Mouse (Mus musculus) kidney, embryonic 15.5 days (tissue): ENCODE measurements around the gene Med13. TPM values are rescaled to one million over a fixed set of nuclear protein-coding genes. Genes with fewer than 3 reads are reported as not detected.

Experiments
- ATAC-seq: fragments of 200-750 bp; cut with Nextera tagmentation; replicated peaks from 2 replicates; pipeline ENCODE4 v1.8.0; 2017; ENCODE audit warnings: moderate TSS enrichment; ENCODE audit not compliant: low FRiP score
- H3K27ac ChIP-seq: fragments of 300-500 bp; sonication (generic); 2 replicates; pipeline ENCODE4 v1.5.1; 2015; ENCODE audit warnings: mild to moderate bottlenecking, inconsistent platforms
- H3K27me3 ChIP-seq: fragments of 300-500 bp; sonication (generic); 2 replicates; pipeline ENCODE4 v1.6.1; 2015; ENCODE audit warnings: inconsistent platforms
- H3K36me3 ChIP-seq: fragments of 300-500 bp; sonication (generic); 2 replicates; pipeline ENCODE4 v1.6.1; 2015; ENCODE audit warnings: inconsistent platforms
- H3K4me1 ChIP-seq: fragments of 300-500 bp; sonication (generic); 2 replicates; pipeline ENCODE4 v1.6.1; 2015; ENCODE audit warnings: inconsistent platforms
- H3K4me2 ChIP-seq: fragments of 300-500 bp; sonication (generic); 2 replicates; pipeline ENCODE4 v1.6.1; 2015; ENCODE audit warnings: moderate library complexity, mild to moderate bottlenecking, inconsistent platforms
- H3K4me3 ChIP-seq: fragments of 300-500 bp; sonication (generic); replicated peaks from 2 replicates; pipeline ENCODE4 v1.5.1; 2015; ENCODE audit warnings: mild to moderate bottlenecking, inconsistent platforms
- H3K9ac ChIP-seq: fragments of 300-500 bp; sonication (generic); 2 replicates; pipeline ENCODE4 v1.6.1; 2015; ENCODE audit warnings: mild to moderate bottlenecking, inconsistent platforms
- H3K9me3 ChIP-seq: fragments of 300-500 bp; sonication (generic); replicated peaks from 2 replicates; pipeline ENCODE4 v1.6.1; 2016; ENCODE audit warnings: inconsistent platforms
- WGBS: fragments of 180-500 bp; shearing (Covaris S2); methylation state at CpG from one replicate; pipeline ENCODE4 v1.1.7; 2015; ENCODE audit warnings: mixed read lengths; 5-methylcytosine and 5-hydroxymethylcytosine counted together
- polyA plus RNA-seq: library from polyadenylated mRNA; unstranded; fragments of >200 nt; fragmentation: Nextera tagmentation; extraction: Ambion mirVana; gene quantifications from 2 replicates; pipeline ENCODE4 v1.2.1, GENCODE M21; 2015

The Med13 gene
- polyA plus RNA-seq, 1 experiment from 2014 or later, result 8.5 TPM

DNA sequence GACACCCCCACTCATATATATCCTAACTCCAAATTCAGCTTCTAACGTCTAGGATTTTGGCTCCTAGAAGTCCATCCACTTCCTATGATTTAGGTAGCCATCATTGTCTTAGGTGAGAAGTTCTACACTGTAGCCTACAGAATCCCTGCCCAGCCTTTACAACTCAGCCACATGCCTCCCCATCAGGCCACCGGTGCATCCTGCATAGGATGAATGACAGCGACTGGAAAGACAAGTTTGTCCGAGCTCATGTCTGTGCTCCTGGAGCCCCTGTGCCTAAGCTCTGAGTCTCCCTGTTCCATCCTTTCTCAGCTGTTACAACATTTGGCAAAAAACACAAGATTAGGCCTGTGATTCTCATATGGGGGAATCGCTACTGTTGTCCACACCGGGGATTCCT lies 17.7 kb upstream of the Med13 start:
- no peak for ATAC-seq
- Histone ChIP-seq H3K4me3 (no peak overlapping the region), H3K27ac (no peak overlapping the region), H3K27me3 (no peaks in the 10 kb centered on the region), H3K4me2 (no peak overlapping the region), H3K9ac (no peak overlapping the region), H3K4me1 (0 out of 2 replicates have a peak, but pooled peaks cover 3% of the 10 kb centered on the region), H3K9me3 (no peaks in the 10 kb centered on the region), H3K36me3 (no peaks in the 10 kb centered on the region)
- WGBS, result 87% methylated on average over 6 of the region's 6 CpGs

DNA sequence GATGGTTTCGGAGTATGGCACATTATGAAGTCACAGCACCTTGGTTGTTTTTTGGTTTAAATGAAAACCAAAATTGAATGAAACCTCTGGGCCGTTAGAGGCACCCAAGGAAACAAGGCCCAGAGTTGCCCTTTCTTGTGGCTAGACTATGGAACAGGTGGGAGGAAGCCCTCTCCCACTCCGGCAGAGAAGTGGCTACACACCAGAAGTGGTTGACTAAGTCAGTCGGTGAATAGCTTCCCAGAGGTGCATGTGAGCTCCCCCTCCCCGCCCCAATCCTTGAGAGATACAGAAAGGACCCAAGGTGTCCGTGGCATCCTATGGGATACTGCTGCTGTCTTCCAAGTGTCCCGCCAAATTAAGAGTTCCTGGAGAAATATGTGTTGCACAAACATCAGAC lies 13.9 kb upstream of the Med13 start:
- Histone ChIP-seq H3K27ac (no peak overlapping the region), H3K4me1 (peaks cover 5% of the 10 kb centered on the region; the same call in 1 of the 2 replicates), H3K9ac (no peak overlapping the region), H3K4me2 (no peak overlapping the region), H3K36me3 (no peaks in the 10 kb centered on the region), H3K9me3 (no peaks in the 10 kb centered on the region), H3K4me3 (no peak overlapping the region), H3K27me3 (no peaks in the 10 kb centered on the region)
- ATAC-seq, result no peak
- 78% methylated on average over 7 of the region's 7 CpGs for WGBS

DNA sequence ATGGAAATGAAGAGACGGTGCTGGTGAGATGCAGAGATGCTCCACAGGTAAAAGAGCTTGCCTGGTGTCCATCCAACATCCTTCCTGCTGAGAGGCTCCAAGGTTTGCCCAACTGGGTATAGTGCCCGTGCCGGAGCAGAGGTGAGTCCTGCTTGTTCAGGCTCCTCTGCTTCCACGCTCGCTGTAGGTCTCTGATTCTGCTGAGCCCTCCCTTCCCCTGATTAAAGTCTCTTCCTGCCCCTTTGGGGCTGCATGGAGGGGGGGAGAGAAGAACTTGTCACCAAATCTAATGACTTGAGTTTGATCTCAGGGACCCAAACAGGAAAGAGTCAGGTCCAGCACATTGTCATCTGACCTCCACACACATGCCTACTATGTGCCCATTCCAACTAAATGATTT lies 12.5 kb upstream of the Med13 start:
- 89% methylated on average over 5 of the region's 5 CpGs for WGBS
- Histone ChIP-seq H3K4me1 (peaks cover 2% of the 10 kb centered on the region; the same call in 1 of the 2 replicates), H3K4me2 (no peak overlapping the region), H3K27ac (no peak overlapping the region), H3K9me3 (no peaks in the 10 kb centered on the region), H3K9ac (no peak overlapping the region), H3K36me3 (no peaks in the 10 kb centered on the region), H3K4me3 (no peak overlapping the region), H3K27me3 (no peaks in the 10 kb centered on the region)
- ATAC-seq, result no peak

GRCm38 (mm10) chr11:86369003-86369402 lies 11.6 kb upstream of the Med13 start:
- ATAC-seq, result no peak
- no peaks in the 10 kb centered on the region for H3K36me3 ChIP-seq
- H3K27ac ChIP-seq, result no peak overlapping the region
- no peak overlapping the region for H3K4me2 ChIP-seq
- H3K9ac ChIP-seq, result no peak overlapping the region
- H3K4me1 ChIP-seq, result peaks cover 2% of the 10 kb centered on the region; the same call in 1 of the 2 replicates
- no peaks in the 10 kb centered on the region for H3K27me3 ChIP-seq
- no peak overlapping the region for H3K4me3 ChIP-seq
- 22% methylated on average over 5 of the region's 5 CpGs for WGBS
- no peaks in the 10 kb centered on the region for H3K9me3 ChIP-seq

GRCm38 (mm10) chr11:86364709-86365452 lies 7.5 kb upstream of the Med13 start:
- WGBS, result 74% methylated on average over 5 of the region's 5 CpGs

GRCm38 (mm10) chr11:86357984-86358528 lies 654 bp upstream of the Med13 start:
- peak; percentile 97 for ATAC-seq
- WGBS, result under 1% methylated on average over 45 of the region's 45 CpGs
- Histone ChIP-seq H3K27ac (peak overlapping the region; percentile 98), H3K36me3 (peaks cover 17% of the 10 kb centered on the region), H3K9ac (peak overlapping the region; percentile 97), H3K27me3 (no peaks in the 10 kb centered on the region), H3K4me2 (peak overlapping the region; percentile 65), H3K4me1 (peaks cover 19% of the 10 kb centered on the region), H3K4me3 (peak overlapping the region; percentile 91), H3K9me3 (no peaks in the 10 kb centered on the region)

More at GRCm38 (mm10) chr11:86364709-86365452, 7.5 kb upstream of the Med13 start:
- H3K4me1 ChIP-seq, result peaks cover 2% of the 10 kb centered on the region; the same call in 1 of the 2 replicates
- no peaks in the 10 kb centered on the region for H3K9me3 ChIP-seq
- H3K27me3 ChIP-seq, result no peaks in the 10 kb centered on the region
- H3K4me2 ChIP-seq, result no peak overlapping the region
- no peak overlapping the region for H3K9ac ChIP-seq
- ATAC-seq, result no peak
- H3K36me3 ChIP-seq, result no peaks in the 10 kb centered on the region
- H3K4me3 ChIP-seq, result no peak overlapping the region
- no peak overlapping the region for H3K27ac ChIP-seq

DNA sequence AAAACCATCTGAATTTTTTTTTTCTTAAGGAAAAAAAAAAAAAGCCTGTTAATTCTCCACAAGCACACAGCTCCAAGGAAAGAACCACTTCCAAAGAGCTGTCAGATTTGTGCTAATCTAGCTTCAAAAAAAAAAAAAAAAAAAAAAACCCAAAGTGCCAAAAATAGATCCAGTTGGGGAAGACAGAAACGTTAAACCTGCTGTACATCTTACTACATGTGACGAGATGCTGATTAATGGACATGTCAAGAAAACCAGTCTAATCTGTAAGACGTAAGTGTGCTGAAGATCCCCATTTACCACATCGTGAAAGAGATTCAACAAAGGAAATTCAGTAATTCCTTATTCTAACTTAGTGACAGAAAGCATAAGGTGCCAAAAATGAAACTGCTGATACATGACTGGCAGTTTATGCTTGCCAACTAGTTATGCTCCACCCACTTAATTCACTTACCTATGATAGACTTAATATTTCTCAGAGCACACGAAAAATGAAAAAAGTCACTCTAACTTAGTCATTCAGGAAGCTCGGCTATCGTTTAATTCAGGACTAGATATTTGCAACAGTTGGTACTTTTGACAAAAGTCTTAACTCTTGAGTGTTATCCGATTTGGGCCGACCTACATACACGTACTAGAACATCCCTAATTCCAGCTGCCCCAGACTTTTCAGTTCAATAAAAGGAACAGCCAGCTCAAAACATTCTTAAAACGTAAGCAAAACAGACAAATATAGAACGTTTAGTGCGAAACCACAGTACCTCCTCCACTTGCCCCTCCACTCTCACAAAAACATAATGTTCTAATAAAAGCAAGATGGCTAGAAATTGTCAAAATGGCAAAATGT lies 1.2 kb downstream of the Med13 start:
- Histone ChIP-seq H3K27ac (peak overlapping the region; percentile 98), H3K4me2 (peak overlapping the region; percentile 65), H3K27me3 (no peaks in the 10 kb centered on the region), H3K4me1 (peaks cover 25% of the 10 kb centered on the region), H3K9ac (peak overlapping the region; percentile 97), H3K9me3 (no peaks in the 10 kb centered on the region), H3K4me3 (peak overlapping the region; percentile 91), H3K36me3 (peaks cover 21% of the 10 kb centered on the region)
- 7% methylated on average over 13 of the region's 13 CpGs for WGBS
- no peak for ATAC-seq

GRCm38 (mm10) chr11:86353586-86353985 lies 3.8 kb downstream of the Med13 start:
- Histone ChIP-seq H3K36me3 (peaks cover 21% of the 10 kb centered on the region), H3K27ac (no peak overlapping the region), H3K9me3 (no peaks in the 10 kb centered on the region), H3K27me3 (no peaks in the 10 kb centered on the region), H3K4me3 (no peak overlapping the region), H3K4me1 (peaks cover 25% of the 10 kb centered on the region), H3K4me2 (no peak overlapping the region), H3K9ac (no peak overlapping the region)
- ATAC-seq, result no peak
- WGBS, result 83% methylated on average over 3 of the region's 3 CpGs

DNA sequence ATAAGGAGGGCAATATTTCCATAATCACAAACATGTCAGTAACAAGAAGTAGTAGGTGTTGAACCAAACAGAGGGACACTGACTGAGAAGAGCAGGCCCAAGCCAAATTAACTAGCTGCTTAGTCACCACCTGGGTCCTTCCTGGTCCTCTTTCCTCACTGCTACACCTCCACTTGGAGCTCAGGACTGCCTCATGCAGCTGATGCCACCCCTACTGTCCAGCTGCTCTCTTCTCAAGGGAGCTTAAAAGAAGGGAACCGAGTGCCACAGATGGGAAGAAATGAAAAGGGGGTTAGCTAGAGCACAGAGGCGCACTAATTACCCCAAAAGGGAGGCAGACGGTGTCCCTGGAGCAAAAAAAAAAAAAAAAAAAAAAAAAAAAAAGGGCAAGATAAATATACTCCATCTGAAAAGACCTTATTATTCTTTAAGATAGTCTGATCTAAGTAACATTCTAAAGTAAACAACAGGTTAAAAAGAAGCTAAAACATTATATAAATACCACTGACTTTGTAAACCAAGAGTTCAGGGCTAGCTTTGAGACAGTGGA lies 5.6 kb downstream of the Med13 start:
- Histone ChIP-seq H3K4me3 (no peak overlapping the region), H3K27me3 (no peaks in the 10 kb centered on the region), H3K9ac (no peak overlapping the region), H3K9me3 (no peaks in the 10 kb centered on the region), H3K27ac (no peak overlapping the region), H3K4me2 (no peak overlapping the region), H3K36me3 (peaks cover 21% of the 10 kb centered on the region), H3K4me1 (peaks cover 31% of the 10 kb centered on the region)
- ATAC-seq, result no peak
- 60% methylated on average over 3 of the region's 3 CpGs for WGBS

DNA sequence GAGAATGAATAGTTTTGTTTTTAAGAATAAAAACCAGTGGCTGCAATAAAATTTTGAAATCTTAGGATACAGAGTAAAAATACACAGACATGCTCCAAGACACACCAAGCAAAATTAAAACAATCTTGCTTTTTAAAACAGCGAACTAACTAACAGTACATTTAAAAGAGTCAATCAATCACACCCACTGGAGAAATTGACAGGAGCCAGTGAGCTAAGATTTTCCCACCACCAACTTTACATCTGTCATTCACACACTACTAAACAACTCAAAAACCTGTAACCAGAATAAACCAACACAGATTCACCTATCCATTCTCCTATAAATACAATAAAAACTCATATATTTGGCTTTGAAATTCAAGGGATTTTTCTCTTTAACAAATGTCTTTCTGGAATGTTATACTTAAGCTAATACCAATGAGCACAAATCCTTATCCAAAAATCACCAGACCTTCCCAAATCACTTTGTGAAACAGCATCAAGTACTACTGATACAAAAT lies 6.7 kb downstream of the Med13 start:
- no peaks in the 10 kb centered on the region for H3K27me3 ChIP-seq
- 72% methylated on average over 1 of the region's 1 CpGs for WGBS
- no peak overlapping the region for H3K9ac ChIP-seq
- no peak overlapping the region for H3K4me2 ChIP-seq
- peaks cover 29% of the 10 kb centered on the region for H3K4me1 ChIP-seq
- no peaks in the 10 kb centered on the region for H3K9me3 ChIP-seq
- no peak overlapping the region for H3K4me3 ChIP-seq
- no peak overlapping the region for H3K27ac ChIP-seq
- peaks cover 25% of the 10 kb centered on the region for H3K36me3 ChIP-seq
- no peak for ATAC-seq

- no peak for ATAC-seq
- peaks cover 19% of the 10 kb centered on the region for H3K4me1 ChIP-seq
- WGBS, result 41% methylated on average over 2 of the region's 2 CpGs
- H3K9me3 ChIP-seq, result no peaks in the 10 kb centered on the region
- H3K9ac ChIP-seq, result no peak overlapping the region
- peaks cover 28% of the 10 kb centered on the region for H3K36me3 ChIP-seq
- H3K4me2 ChIP-seq, result no peak overlapping the region
- no peak overlapping the region for H3K4me3 ChIP-seq
- H3K27ac ChIP-seq, result no peak overlapping the region
- no peaks in the 10 kb centered on the region for H3K27me3 ChIP-seq
These were observed 8.1 kb downstream of the Med13 start for GRCm38 (mm10) chr11:86349325-86349724.

- Histone ChIP-seq H3K4me2 (no peak overlapping the region), H3K4me1 (peaks cover 16% of the 10 kb centered on the region), H3K27me3 (no peaks in the 10 kb centered on the region), H3K4me3 (no peak overlapping the region), H3K9ac (no peak overlapping the region), H3K27ac (no peak overlapping the region), H3K36me3 (peaks cover 26% of the 10 kb centered on the region), H3K9me3 (no peaks in the 10 kb centered on the region)
- no peak for ATAC-seq
These were observed 8.5 kb downstream of the Med13 start for GRCm38 (mm10) chr11:86348872-86349271.
